Mouse (Mus musculus): ENCODE results near the gene St14. TPM values are rescaled to one million over a fixed set of nuclear protein-coding genes. Genes with fewer than 3 reads are reported as not detected.

St14 gene
- 3.1 TPM for polyA plus RNA-seq (2014; fragmentation: Illumina TruSeq; extraction: RNeasy Lipid Tissue Mini Kit (QIAGEN cat#74804); ENCODE audit: low replicate concordance)

GRCm38 (mm10) chr9:31131205-31131968, at the start of gene St14:
TSS of gene St14 (minus strand) at chr9:31131853.

Other genes starting within 250 kb of the St14 start
- gene Adamts15, start 209.4 kb downstream of the St14 start, polyA plus RNA-seq (2014; fragmentation: Illumina TruSeq; extraction: RNeasy Lipid Tissue Mini Kit (QIAGEN cat#74804); ENCODE audit: low replicate concordance), result 1.6 TPM
- gene Adamts8, start 189.3 kb downstream of the St14 start, polyA plus RNA-seq (2014; fragmentation: Illumina TruSeq; extraction: RNeasy Lipid Tissue Mini Kit (QIAGEN cat#74804); ENCODE audit: low replicate concordance), result 0.82 TPM
- 21.5 TPM for gene Zbtb44, start 101.2 kb downstream of the St14 start, polyA plus RNA-seq (2014; fragmentation: Illumina TruSeq; extraction: RNeasy Lipid Tissue Mini Kit (QIAGEN cat#74804); ENCODE audit: low replicate concordance)
- 190 TPM for gene Aplp2, start 80.0 kb upstream of the St14 start, polyA plus RNA-seq (2014; fragmentation: Illumina TruSeq; extraction: RNeasy Lipid Tissue Mini Kit (QIAGEN cat#74804); ENCODE audit: low replicate concordance)
- gene Prdm10, start 148.7 kb upstream of the St14 start, polyA plus RNA-seq (2014; fragmentation: Illumina TruSeq; extraction: RNeasy Lipid Tissue Mini Kit (QIAGEN cat#74804); ENCODE audit: low replicate concordance), result 12.7 TPM